Mouse (Mus musculus): Measurements from ENCODE around the gene Lgals4.

DNA sequence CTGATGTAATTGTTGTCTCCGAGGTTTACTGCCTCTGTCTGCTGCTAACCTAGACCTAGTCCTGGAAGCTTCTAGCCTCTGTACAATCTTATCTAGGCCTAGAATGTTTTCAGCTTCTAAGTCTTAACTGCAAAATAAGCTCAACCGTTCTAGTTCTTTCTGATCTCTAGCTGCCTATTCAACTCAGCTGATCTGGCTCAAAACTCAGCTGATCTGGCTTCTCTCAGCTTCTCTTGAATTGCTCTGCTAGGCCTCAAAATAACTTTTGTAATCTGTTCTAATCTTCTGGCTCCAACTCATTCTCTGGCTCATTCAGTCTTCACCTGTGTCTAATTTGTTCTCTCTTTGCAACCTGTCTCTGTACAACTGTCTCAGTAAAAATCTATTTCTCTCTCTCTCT is 40.9 kb downstream of the Lgals4 start:
- TF ChIP-seq MAX (IDR thresholded peaks at IDR 0.05) (no peak), CTCF (IDR thresholded peaks at IDR 0.05; ENCODE audit: control insufficient read depth, insufficient read depth, insufficient read length) (no peak), USF1 (IDR thresholded peaks at IDR 0.05; ENCODE audit: low read depth) (no peak), FOSL1 (IDR thresholded peaks at IDR 0.05; ENCODE audit: insufficient read depth, low read length, poor library complexity, severe bottlenecking) (no peak), MYOG (IDR thresholded peaks at IDR 0.05; ENCODE audit: control insufficient read depth, extremely low read depth, insufficient read length) (no peak), CEBPB (IDR thresholded peaks at IDR 0.05; ENCODE audit: low read depth) (no peak), MYOD1 (IDR thresholded peaks at IDR 0.05; ENCODE audit: control insufficient read depth, insufficient read length, low read depth) (no peak)
